Mouse (Mus musculus) MEL (cell line): Measurements from ENCODE around the gene Unc79. TPM values are rescaled to one million over a fixed set of nuclear protein-coding genes. Genes with fewer than 3 reads are reported as not detected.

Source experiments
- DNase-seq: peaks from one replicate; pipeline ENCODE4 v3.0.0; 2011; ENCODE audit warnings: low read depth, low spot score
- H3K27ac ChIP-seq: 2 replicates; pipeline ENCODE4 v1.5.1; 2012; ENCODE audit warnings: low read depth, mild to moderate bottlenecking, control low read depth, low read length, moderate library complexity; ENCODE audit not compliant: control insufficient read depth
- H3K27me3 ChIP-seq, 2 experiments: fragments of 150-350 bp in 1 of 2; sonication (generic) in 1 of 2; 2 replicates each; pipeline ENCODE4 v1.6.1; 2012; ENCODE audit warnings: low read length in 2 of 2, mild to moderate bottlenecking in 2 of 2, improper control_type of control experiment in 1 of 2, moderate library complexity in 1 of 2; ENCODE audit not compliant: insufficient read depth in 2 of 2, control insufficient read depth in 1 of 2
- H3K36me3 ChIP-seq, 2 experiments: 2 replicates each; pipeline ENCODE4 v1.6.1; 2012 to 2014; ENCODE audit warnings: low read length in 2 of 2, improper control_type of control experiment in 1 of 2, inconsistent platforms in 1 of 2, mild to moderate bottlenecking in 1 of 2; ENCODE audit not compliant: insufficient read depth in 2 of 2, control insufficient read depth in 1 of 2
- H3K4me1 ChIP-seq, 2 experiments: fragments of 150-350 bp in 1 of 2; sonication (generic) in 1 of 2; 2 replicates each; pipeline ENCODE4 v1.6.1; 2012; ENCODE audit warnings: low read length in 2 of 2, improper control_type of control experiment in 1 of 2, mild to moderate bottlenecking in 1 of 2; ENCODE audit not compliant: insufficient read depth in 2 of 2, control insufficient read depth in 1 of 2
- H3K4me3 ChIP-seq, 2 experiments: fragments of 150-350 bp in 1 of 2; sonication (generic) in 1 of 2; 2 replicates each; pipeline ENCODE4 v1.5.1; 2012; ENCODE audit warnings: low read depth in 2 of 2, low read length in 2 of 2, mild to moderate bottlenecking in 2 of 2, moderate library complexity in 2 of 2, control low read depth in 1 of 2, improper control_type of control experiment in 1 of 2; ENCODE audit not compliant: control insufficient read depth in 1 of 2, insufficient read depth in 1 of 2
- H3K79me2 ChIP-seq: 2 replicates; pipeline ENCODE4 v1.6.1; 2012; ENCODE audit warnings: mild to moderate bottlenecking, low read length, moderate library complexity; ENCODE audit not compliant: control insufficient read depth, poor library complexity, insufficient read depth
- H3K9ac ChIP-seq: 2 replicates; pipeline ENCODE4 v1.6.1; 2012; ENCODE audit warnings: low read depth, mild to moderate bottlenecking, control low read depth, low read length, moderate library complexity; ENCODE audit not compliant: control insufficient read depth, poor library complexity, severe bottlenecking
- H3K9me3 ChIP-seq: fragments of 150-350 bp; sonication (generic); replicated peaks from 2 replicates; pipeline ENCODE4 v1.6.1; 2012; ENCODE audit warnings: mild to moderate bottlenecking, low read length, improper control_type of control experiment, moderate library complexity; ENCODE audit not compliant: insufficient read depth
- ELF1 ChIP-seq: IDR thresholded peaks from 2 replicates; pipeline ENCODE4 v1.6.1; 2014; ENCODE audit warnings: low read depth, mild to moderate bottlenecking, inconsistent platforms, low read length, improper control_type of control experiment, moderate library complexity
- EP300 ChIP-seq, 2 experiments: IDR thresholded peaks; 2 replicates each; pipeline ENCODE4 v1.6.1; 2011; ENCODE audit warnings: improper control_type of control experiment in 2 of 2, low read length in 2 of 2, low read depth in 1 of 2, mild to moderate bottlenecking in 1 of 2
- ETS1 ChIP-seq: IDR thresholded peaks from 2 replicates; pipeline ENCODE4 v1.6.1; 2012; ENCODE audit warnings: low read depth, mild to moderate bottlenecking, inconsistent platforms, low read length, improper control_type of control experiment, moderate library complexity
- GABPA ChIP-seq: IDR thresholded peaks from 2 replicates; pipeline ENCODE4 v1.6.1; 2012; ENCODE audit warnings: low read depth, mild to moderate bottlenecking, inconsistent platforms, low read length, improper control_type of control experiment, moderate library complexity
- GATA1 ChIP-seq: IDR thresholded peaks from 2 replicates; pipeline ENCODE4 v1.6.1; 2011; ENCODE audit warnings: low read depth, low read length, improper control_type of control experiment
- HCFC1 ChIP-seq: IDR thresholded peaks from 2 replicates; pipeline ENCODE4 v1.6.1; 2012; ENCODE audit warnings: low read depth, mild to moderate bottlenecking, inconsistent platforms, low read length, improper control_type of control experiment, moderate library complexity
- MAX ChIP-seq: IDR thresholded peaks from 2 replicates; pipeline ENCODE4 v1.6.1; 2011; ENCODE audit warnings: low read length, improper control_type of control experiment
- MEF2A ChIP-seq: IDR thresholded peaks from 2 replicates; pipeline ENCODE4 v1.6.1; 2014; ENCODE audit warnings: low read depth, mild to moderate bottlenecking, inconsistent platforms, low read length, improper control_type of control experiment; ENCODE audit not compliant: poor library complexity, insufficient replicate concordance, severe bottlenecking; ENCODE audit errors: extremely low read depth
- MXI1 ChIP-seq: IDR thresholded peaks from 2 replicates; pipeline ENCODE4 v1.6.1; 2011; ENCODE audit warnings: mild to moderate bottlenecking, low read depth, low read length, improper control_type of control experiment
- MYB ChIP-seq: IDR thresholded peaks from 2 replicates; pipeline ENCODE4 v1.6.1; 2011; ENCODE audit warnings: mild to moderate bottlenecking, low read depth, low read length, improper control_type of control experiment
- MYC ChIP-seq: IDR thresholded peaks from 2 replicates; pipeline ENCODE4 v1.6.1; 2011; ENCODE audit warnings: low read depth, mild to moderate bottlenecking, low read length, improper control_type of control experiment, moderate library complexity
- NRF1 ChIP-seq: IDR thresholded peaks from 2 replicates; pipeline ENCODE4 v1.6.1; 2014; ENCODE audit warnings: low read depth, mild to moderate bottlenecking, inconsistent platforms, low read length, improper control_type of control experiment, moderate library complexity; ENCODE audit not compliant: poor library complexity, insufficient read depth, severe bottlenecking
- POLR2A ChIP-seq, 2 experiments: IDR thresholded peaks; 2 replicates each; pipeline ENCODE4 v1.6.1; 2011 to 2012; ENCODE audit warnings: low read length in 2 of 2, mild to moderate bottlenecking in 2 of 2, control low read depth in 1 of 2, improper control_type of control experiment in 1 of 2, low read depth in 1 of 2, moderate library complexity in 1 of 2; ENCODE audit not compliant: control insufficient read depth in 1 of 2, insufficient read depth in 1 of 2, poor library complexity in 1 of 2
- POLR2AphosphoS5 ChIP-seq: IDR thresholded peaks from 2 replicates; pipeline ENCODE4 v1.6.1; 2012; ENCODE audit warnings: low read depth, borderline replicate concordance, mild to moderate bottlenecking, inconsistent platforms, low read length, moderate library complexity, mixed read lengths
- RAD21 ChIP-seq: IDR thresholded peaks from 2 replicates; pipeline ENCODE4 v1.6.1; 2011; ENCODE audit warnings: mild to moderate bottlenecking, low read depth, low read length, improper control_type of control experiment
- RCOR1 ChIP-seq: IDR thresholded peaks from 2 replicates; pipeline ENCODE4 v1.6.1; 2012; ENCODE audit warnings: low read depth, mild to moderate bottlenecking, inconsistent platforms, low read length, improper control_type of control experiment
- SMC3 ChIP-seq: IDR thresholded peaks from 2 replicates; pipeline ENCODE4 v1.6.1; 2011; ENCODE audit warnings: low read depth, low read length, improper control_type of control experiment
- TAL1 ChIP-seq: IDR thresholded peaks from 2 replicates; pipeline ENCODE4 v1.6.1; 2012; ENCODE audit warnings: mild to moderate bottlenecking, inconsistent platforms, low read length, moderate library complexity, mixed read lengths
- TBP ChIP-seq: IDR thresholded peaks from 2 replicates; pipeline ENCODE4 v1.8.0; 2011; ENCODE audit warnings: low read depth, low read length, improper control_type of control experiment
- UBTF ChIP-seq: IDR thresholded peaks from 2 replicates; pipeline ENCODE4 v1.6.1; 2012; ENCODE audit warnings: low read depth, mild to moderate bottlenecking, inconsistent platforms, low read length, improper control_type of control experiment, moderate library complexity, borderline replicate concordance; ENCODE audit not compliant: insufficient read depth
- USF1 ChIP-seq: IDR thresholded peaks from 2 replicates; pipeline ENCODE4 v1.6.1; 2014; ENCODE audit warnings: low read depth, mild to moderate bottlenecking, inconsistent platforms, low read length, improper control_type of control experiment, moderate library complexity
- USF2 ChIP-seq, 2 experiments: IDR thresholded peaks; 2 replicates each; pipeline ENCODE4 v1.6.1; 2011 to 2012; ENCODE audit warnings: improper control_type of control experiment in 2 of 2, low read length in 2 of 2, borderline replicate concordance in 1 of 2, inconsistent platforms in 1 of 2, low read depth in 1 of 2, mild to moderate bottlenecking in 1 of 2; ENCODE audit not compliant: insufficient read depth in 1 of 2
- ZC3H11A ChIP-seq: IDR thresholded peaks from 2 replicates; pipeline ENCODE4 v1.6.1; 2012; ENCODE audit warnings: low read depth, mild to moderate bottlenecking, inconsistent platforms, low read length, improper control_type of control experiment
- ZKSCAN1 ChIP-seq: IDR thresholded peaks from 2 replicates; pipeline ENCODE4 v1.6.1; 2012; ENCODE audit warnings: low read depth, mild to moderate bottlenecking, inconsistent platforms, low read length, improper control_type of control experiment, moderate library complexity
- ZNF384 ChIP-seq: IDR thresholded peaks from 2 replicates; pipeline ENCODE4 v1.6.1; 2012; ENCODE audit warnings: low read depth, mild to moderate bottlenecking, inconsistent platforms, low read length, improper control_type of control experiment
- polyA plus RNA-seq, 2 experiments: library from polyadenylated mRNA; stranded (reverse) in 1 of 2; unstranded in 1 of 2; fragments of >175 nt in 1 of 2; fragments of >200 nt in 1 of 2; gene quantifications; 2 replicates each; pipeline versions ENCODE4 v1.2.1 to v1.2.4; 2012; ENCODE audit warnings: low replicate concordance in 2 of 2, low read depth in 1 of 2; ENCODE audit not compliant: insufficient read length in 2 of 2, insufficient read depth in 1 of 2, missing spikeins in 1 of 2
- total RNA-seq: library from RNA; depleted of rRNA; stranded (reverse); fragments of 300-350 nt; gene quantifications from 2 replicates; pipeline ENCODE4 v1.2.3, GENCODE M21; 2012

Unc79 gene
- total and polyA plus RNA-seq, 3 experiments, result 0.01 TPM; not detected in 2

DNA sequence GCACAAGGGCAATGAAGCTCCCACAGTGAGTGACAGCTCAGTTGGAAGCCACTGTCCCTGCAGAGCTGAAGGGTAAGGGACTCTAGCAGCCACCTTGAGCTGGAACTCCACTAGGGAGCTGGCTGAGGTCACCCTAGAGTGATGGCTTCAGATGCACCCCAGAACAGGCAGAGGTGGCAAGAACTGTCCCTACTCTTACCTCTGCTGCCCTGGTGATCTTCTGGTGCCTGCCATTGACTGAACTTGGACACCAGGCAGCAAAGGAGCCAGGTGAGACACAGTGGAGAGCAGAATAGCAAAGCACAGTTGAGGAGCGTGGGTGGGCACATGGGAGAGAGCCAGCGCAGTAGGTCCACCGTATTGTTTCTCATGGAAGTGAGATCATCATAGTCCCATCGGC is 125.3 kb downstream of the Unc79 start:
- Histone ChIP-seq H3K27me3 (no peaks in the 10 kb centered on the region; a peak in 1 of 4 replicates), H3K4me3 (no peak overlapping the region), H3K27ac (no peak overlapping the region), H3K9ac (no peak overlapping the region), H3K4me1 (no peaks in the 10 kb centered on the region)
- TF ChIP-seq MYB (no peak), EP300 (IDR thresholded peaks at IDR 0.05; ENCODE audit: low read depth in 1 of 2, low read length in 2 of 2) (no peak), TBP (no peak), MYC (no peak), USF2 (IDR thresholded peaks at IDR 0.05; ENCODE audit: borderline replicate concordance in 1 of 2, insufficient read depth in 1 of 2, low read depth in 1 of 2, low read length in 2 of 2) (no peak), ELF1 (no peak), UBTF (no peak), GATA1 (no peak), TAL1 (no peak), MAX (no peak), NRF1 (no peak), ZNF384 (no peak), USF1 (no peak), GABPA (no peak), ZC3H11A (no peak), RAD21 (no peak), POLR2AphosphoS5 (no peak), ZKSCAN1 (no peak), MXI1 (no peak), SMC3 (no peak)
- TF ChIP-seq, all 39 proteins: peak for 0
- no peaks in the 10 kb centered on the region for H3K79me2 ChIP-seq
- H3K9me3 ChIP-seq, result no peaks in the 10 kb centered on the region
- no peak for DNase-seq
- H3K36me3 ChIP-seq, result no peaks in the 10 kb centered on the region

DNA sequence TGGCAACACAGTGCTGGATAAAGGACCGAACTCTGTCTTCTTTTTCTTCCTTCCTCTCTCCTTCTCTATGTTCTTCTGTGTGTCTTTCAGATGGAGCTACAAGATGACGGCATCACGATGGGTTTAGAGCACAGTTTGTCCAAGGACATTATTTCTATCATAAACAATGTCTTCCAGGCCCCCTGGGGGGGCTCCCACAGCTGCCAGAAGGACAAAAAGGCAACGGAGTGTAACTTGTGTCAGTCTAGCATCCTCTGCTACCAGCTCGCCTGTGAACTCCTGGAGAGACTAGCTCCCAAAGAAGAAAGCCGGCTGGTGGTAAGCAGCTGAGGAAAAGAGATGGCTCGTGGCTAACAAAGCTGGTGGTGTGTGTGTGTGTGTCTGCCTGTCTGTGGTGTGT is 130.1 kb downstream of the Unc79 start:
- TF ChIP-seq POLR2A (IDR thresholded peaks at IDR 0.05; ENCODE audit: control insufficient read depth in 1 of 2, insufficient read depth in 1 of 2, low read depth in 1 of 2, low read length in 2 of 2, poor library complexity in 1 of 2) (no peak), MXI1 (no peak), SMC3 (no peak), RCOR1 (no peak), ZC3H11A (no peak), ETS1 (no peak), MEF2A (no peak), HCFC1 (no peak), MYB (no peak), TBP (no peak)
- Histone ChIP-seq H3K36me3 (no peaks in the 10 kb centered on the region), H3K9me3 (no peaks in the 10 kb centered on the region), H3K4me3 (no peak overlapping the region), H3K4me1 (no peaks in the 10 kb centered on the region), H3K27me3 (no peaks in the 10 kb centered on the region; a peak in 1 of 4 replicates), H3K79me2 (no peaks in the 10 kb centered on the region), H3K27ac (no peak overlapping the region), H3K9ac (no peak overlapping the region)
- DNase-seq, result no peak
